In genomic region chr5:105499396-105499795, GRCm38 (mm10) we compare ENCODE assay signal across 16 mouse cellular contexts. TPM values are rescaled to one million over a fixed set of nuclear protein-coding genes. Genes with fewer than 3 reads are reported as not detected.
DNase-seq lines count a peak whose midpoint lies in the region; ATAC-seq lines count a peak whose summit lies in the region.
"Had no signal": no experiment of that assay in that cellular context is flagged by ENCODE, and none has a peak within 500 bp of the region (broad histone marks: within the 10 kb centered on the region; RNA-seq: fewer than 3 reads in every experiment).

No protein-coding gene starts in this region.

- H3K27ac ChIP-seq in liver, embryonic 13.5 days: no peak overlapping the region
- no peak overlapping the region for H3K27ac ChIP-seq in liver, embryonic 12.5 days
- H3K27ac ChIP-seq in limb, embryonic 10.5 days: no peak overlapping the region
- H3K27ac ChIP-seq: liver, embryonic 14.5 days had no signal

- H3K9ac ChIP-seq in liver, embryonic 13.5 days: no peak overlapping the region
- H3K9ac ChIP-seq in liver, embryonic 12.5 days: no peak overlapping the region
- H3K9ac ChIP-seq: forebrain, embryonic 15.5 days; liver, embryonic 14.5 days had no signal

- peaks cover 8% of the 10 kb centered on the region; the same call in 1 of the 2 replicates for H3K27me3 ChIP-seq in liver, embryonic 13.5 days
- peaks cover 19% of the 10 kb centered on the region for H3K27me3 ChIP-seq in liver, embryonic 12.5 days (replicated peaks)
- H3K27me3 ChIP-seq in limb, embryonic 10.5 days (ENCODE audit: low read depth, poor library complexity, severe bottlenecking): peaks cover 7% of the 10 kb centered on the region; the same call in 1 of the 2 replicates

- H3K4me3 ChIP-seq in liver, embryonic 13.5 days (replicated peaks): no peak overlapping the region
- no peak overlapping the region for H3K4me3 ChIP-seq in liver, embryonic 12.5 days
- H3K4me3 ChIP-seq in limb, embryonic 10.5 days: no peak overlapping the region
- H3K4me3 ChIP-seq: erythroblast, embryonic 14.5 days; forebrain, embryonic 15.5 days; midbrain, embryonic 10.5 days had no signal

- ATAC-seq in CD4-positive, CD25-positive, alpha-beta regulatory T cell, adult 4 months: no peak
- ATAC-seq in liver, embryonic 13.5 days (ENCODE audit: low read depth): 0 out of 2 replicates have a peak, but pooled peaks have one; percentile 6
- ATAC-seq in liver, embryonic 12.5 days: no peak
- ATAC-seq: intestine, embryonic 16.5 days had no signal

- no peak overlapping the region for H3K4me2 ChIP-seq in liver, embryonic 13.5 days
- no peak overlapping the region for H3K4me2 ChIP-seq in liver, embryonic 12.5 days
- H3K4me2 ChIP-seq: forebrain, embryonic 15.5 days had no signal

- DNase-seq in CD4-positive, CD25-positive, alpha-beta regulatory T cell, adult 2 months (ENCODE audit: low read depth, low spot score): peak; percentile 43
- DNase-seq in liver, embryonic 13.5 days: no peak
- peak; percentile 41 for DNase-seq in T-cell, adult 2 months (ENCODE audit: low spot score)
- DNase-seq in naive thymus-derived CD4-positive, alpha-beta T cell, adult 2 months (ENCODE audit: low read depth): peak; percentile 32
- DNase-seq in left cerebral cortex, adult 18-20 months (ENCODE audit: low spot score in 2 of 2): no peak
- no peak for DNase-seq in limb, embryonic 10.5 days (ENCODE audit: low spot score)
- DNase-seq: cerebellum, adult 8-10 months; kidney, postnatal 14 days; thymus, adult 18-20 months had no signal

- H3K9me3 ChIP-seq in liver, embryonic 13.5 days (replicated peaks): peaks cover 6% of the 10 kb centered on the region; the same call in 1 of the 2 replicates
- H3K9me3 ChIP-seq in liver, embryonic 12.5 days (replicated peaks): peaks cover 8% of the 10 kb centered on the region
- H3K9me3 ChIP-seq in limb, embryonic 10.5 days (replicated peaks): no peaks in the 10 kb centered on the region
- H3K9me3 ChIP-seq: forebrain, embryonic 15.5 days had no signal

- 39% methylated on average over 1 of the region's 1 CpGs for WGBS in liver, embryonic 13.5 days (ENCODE audit: insufficient replicate concordance)
- WGBS in liver, embryonic 12.5 days (ENCODE audit: insufficient replicate concordance): 29% methylated on average over 1 of the region's 1 CpGs
- WGBS in limb, embryonic 10.5 days: 91% methylated on average over 1 of the region's 1 CpGs

- H3K36me3 ChIP-seq in liver, embryonic 13.5 days: no peaks in the 10 kb centered on the region
- no peaks in the 10 kb centered on the region for H3K36me3 ChIP-seq in liver, embryonic 12.5 days
- H3K36me3 ChIP-seq in limb, embryonic 10.5 days: no peaks in the 10 kb centered on the region
- H3K36me3 ChIP-seq: forebrain, embryonic 15.5 days had no signal

- H3K4me1 ChIP-seq in liver, embryonic 13.5 days (replicated peaks): peaks cover 23% of the 10 kb centered on the region
- H3K4me1 ChIP-seq in liver, embryonic 12.5 days: peaks cover 23% of the 10 kb centered on the region
- peaks cover 33% of the 10 kb centered on the region for H3K4me1 ChIP-seq in limb, embryonic 10.5 days

RNA-seq across cellular contexts. Expression of gene Lrrc8c, which starts 19.8 kb away (rescaled TPM):
- 10 to 100 TPM; 69.5 to 73.5 TPM for polyA plus RNA-seq in CD4-positive, CD25-positive, alpha-beta regulatory T cell, adult 4 months (2017; shearing (Covaris generic))
- polyA plus RNA-seq in liver, embryonic 13.5 days (2015; fragmentation: Nextera tagmentation; extraction: Ambion mirVana): 17.5 and 23.2 TPM in 2 replicates
- 23.0 and 23.9 TPM in 2 replicates for polyA plus RNA-seq in liver, embryonic 12.5 days (2016; fragmentation: Nextera tagmentation; extraction: Ambion mirVana)
- total RNA-seq in left cerebral cortex, adult 18-20 months (2021): 10 to 100 TPM; 30.7 to 31.0 TPM
- polyA plus RNA-seq in limb, embryonic 10.5 days (2016; fragmentation: Nextera tagmentation; extraction: Ambion mirVana): 11.1 and 14.2 TPM in 2 replicates

Comparison
In these comparisons a context has a peak if more than half of its experiments do, and no peak if none do; other contexts are left out.
1. DNase-seq: peak in CD4-positive, CD25-positive, alpha-beta regulatory T cell, adult 2 months (single experiment), T-cell, adult 2 months (single experiment) and naive thymus-derived CD4-positive, alpha-beta T cell, adult 2 months (single experiment); none in liver, embryonic 13.5 days (single experiment), left cerebral cortex, adult 18-20 months (0 of 2) and limb, embryonic 10.5 days (single experiment).